In the genomic region with DNA sequence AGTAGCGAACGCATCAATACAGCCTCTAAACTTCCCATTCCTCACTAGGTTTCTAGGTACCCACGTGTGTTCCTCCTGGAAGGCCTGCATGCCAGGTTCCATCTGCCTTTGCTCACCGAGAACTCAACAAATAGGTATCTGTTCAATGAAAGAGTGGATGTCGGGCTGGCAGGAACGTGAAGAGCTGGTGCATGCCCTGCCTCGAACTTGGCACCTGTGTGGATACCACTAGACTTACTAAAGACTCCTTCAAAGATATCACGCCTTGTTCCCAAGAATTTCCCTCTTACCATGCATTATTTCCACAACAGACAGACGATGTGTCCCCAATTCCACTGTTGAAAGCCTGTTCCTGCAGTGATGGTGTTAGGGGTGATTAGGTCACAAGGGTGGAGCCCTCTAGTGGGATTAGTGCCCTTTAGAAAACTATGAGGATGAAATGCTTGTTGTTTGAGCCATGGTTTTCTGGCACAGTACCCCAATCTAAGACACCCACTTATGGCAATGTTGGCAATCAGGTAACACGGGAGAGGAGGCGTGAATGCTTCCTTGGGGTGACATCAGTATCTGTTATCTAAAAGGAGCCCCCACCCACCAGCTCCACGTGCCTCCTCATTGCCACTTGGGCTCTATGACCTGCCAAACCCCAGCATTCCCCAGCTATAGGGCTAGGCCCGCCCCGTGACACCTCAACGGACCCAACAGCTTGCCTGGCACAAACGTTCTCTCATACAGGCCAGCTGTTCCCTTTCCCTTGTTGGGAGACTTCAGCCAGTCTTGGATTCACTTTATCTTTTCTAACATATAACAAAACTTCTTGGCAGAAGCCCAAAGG, we compare ENCODE assay signal across 8 mouse cellular contexts. TPM values are rescaled to one million over a fixed set of nuclear protein-coding genes. Genes with fewer than 3 reads are reported as not detected.
DNase-seq lines count a peak whose midpoint lies in the region; ATAC-seq and TF ChIP-seq lines count a peak whose summit lies in the region.

No protein-coding gene starts in this region.

- peak overlapping the region; percentile 90 for H3K27ac ChIP-seq in kidney, embryonic 15.5 days
- no peak overlapping the region for H3K27ac ChIP-seq in cortical plate, adult 2 months (ENCODE audit: insufficient read depth, low read length)
- H3K27ac ChIP-seq in hindbrain, embryonic 15.5 days (replicated peaks): no peak overlapping the region
- no peak overlapping the region for H3K27ac ChIP-seq in midbrain, embryonic 15.5 days

- 67% methylated on average over 16 of the region's 16 CpGs for WGBS in kidney, embryonic 15.5 days
- WGBS in hindbrain, embryonic 15.5 days: 72% methylated on average over 16 of the region's 16 CpGs
- 76% methylated on average over 16 of the region's 16 CpGs for WGBS in midbrain, embryonic 15.5 days

- H3K4me2 ChIP-seq in kidney, embryonic 15.5 days: peak overlapping the region; percentile 88
- H3K4me2 ChIP-seq in hindbrain, embryonic 15.5 days: peak overlapping the region; percentile 79
- peak overlapping the region; percentile 86 for H3K4me2 ChIP-seq in midbrain, embryonic 15.5 days

- peak overlapping the region; percentile 80 for H3K4me3 ChIP-seq in kidney, embryonic 15.5 days (replicated peaks)
- H3K4me3 ChIP-seq in cortical plate, adult 2 months (ENCODE audit: insufficient read depth, low read length): peak overlapping the region; percentile 97
- H3K4me3 ChIP-seq in hindbrain, embryonic 15.5 days: peak overlapping the region; percentile 74
- H3K4me3 ChIP-seq in midbrain, embryonic 15.5 days: peak overlapping the region; percentile 81

- H3K27me3 ChIP-seq in kidney, embryonic 15.5 days: no peaks in the 10 kb centered on the region
- H3K27me3 ChIP-seq in hindbrain, embryonic 15.5 days: no peaks in the 10 kb centered on the region
- H3K27me3 ChIP-seq in midbrain, embryonic 15.5 days (replicated peaks): no peaks in the 10 kb centered on the region

- no peak for TF ChIP-seq POLR2A in cortical plate, adult 2 months (IDR thresholded peaks at IDR 0.05; ENCODE audit: extremely low read depth, insufficient read depth, low read length)

- H3K9ac ChIP-seq in kidney, embryonic 15.5 days: peak overlapping the region; percentile 90
- H3K9ac ChIP-seq in hindbrain, embryonic 15.5 days: peak overlapping the region; percentile 84
- peak overlapping the region; percentile 87 for H3K9ac ChIP-seq in midbrain, embryonic 15.5 days

- no peak for ATAC-seq in kidney, embryonic 15.5 days (replicated peaks; ENCODE audit: low FRiP score)
- ATAC-seq in hindbrain, embryonic 15.5 days (ENCODE audit: low FRiP score, low read depth): no peak
- no peak for ATAC-seq in midbrain, embryonic 15.5 days (replicated peaks)

- no peak for DNase-seq in kidney, adult 11 months
- DNase-seq in adrenal gland, postnatal 14 days: no peak
- DNase-seq in urinary bladder, postnatal 36 days (ENCODE audit: low spot score in 2 of 2): no peak
- no peak for DNase-seq in right cerebral cortex, adult 2 months (ENCODE audit: low spot score in 2 of 2)

- no peaks in the 10 kb centered on the region for H3K36me3 ChIP-seq in kidney, embryonic 15.5 days
- peaks cover 4% of the 10 kb centered on the region; the same call in 1 of the 2 replicates for H3K36me3 ChIP-seq in hindbrain, embryonic 15.5 days
- H3K36me3 ChIP-seq in midbrain, embryonic 15.5 days (replicated peaks): no peaks in the 10 kb centered on the region

- no peak for TF ChIP-seq CTCF in cortical plate, adult 2 months (IDR thresholded peaks at IDR 0.05; ENCODE audit: extremely low read depth, insufficient read depth, low read length)

- H3K4me1 ChIP-seq in kidney, embryonic 15.5 days: peaks cover 43% of the 10 kb centered on the region
- H3K4me1 ChIP-seq in cortical plate, adult 2 months (ENCODE audit: control insufficient read depth, insufficient read depth, low read length): peaks cover 15% of the 10 kb centered on the region
- peaks cover 52% of the 10 kb centered on the region for H3K4me1 ChIP-seq in hindbrain, embryonic 15.5 days (replicated peaks)
- peaks cover 57% of the 10 kb centered on the region for H3K4me1 ChIP-seq in midbrain, embryonic 15.5 days

- H3K9me3 ChIP-seq in kidney, embryonic 15.5 days (replicated peaks): no peaks in the 10 kb centered on the region
- H3K9me3 ChIP-seq in hindbrain, embryonic 15.5 days: no peaks in the 10 kb centered on the region
- H3K9me3 ChIP-seq in midbrain, embryonic 15.5 days: no peaks in the 10 kb centered on the region

RNA-seq across cellular contexts. Expression of a gene that starts 1.9 kb away (rescaled TPM):
- 18.4 and 18.5 TPM in 2 replicates for polyA plus RNA-seq in kidney, embryonic 15.5 days (2015; fragmentation: Nextera tagmentation; extraction: Ambion mirVana)
- 84.5 and 85.3 TPM in 2 replicates for polyA plus RNA-seq in cortical plate, adult 2 months (2012; rRNA removed)
- polyA plus RNA-seq in hindbrain, embryonic 15.5 days (2015; fragmentation: Nextera tagmentation; extraction: Ambion mirVana): 18.1 and 19.3 TPM in 2 replicates
- 17.1 and 17.8 TPM in 2 replicates for polyA plus RNA-seq in midbrain, embryonic 15.5 days (2015; fragmentation: Nextera tagmentation; extraction: Ambion mirVana)
- 16.7 and 17.4 TPM in 2 replicates for total RNA-seq in adrenal gland, postnatal 14 days (2021)

RNA-seq across cellular contexts. Expression of a gene that starts 4.2 kb away (rescaled TPM):
- 34.7 and 35.0 TPM in 2 replicates for polyA plus RNA-seq in kidney, embryonic 15.5 days (2015; fragmentation: Nextera tagmentation; extraction: Ambion mirVana)
- 46.2 and 49.3 TPM in 2 replicates for polyA plus RNA-seq in cortical plate, adult 2 months (2012; rRNA removed)
- polyA plus RNA-seq in hindbrain, embryonic 15.5 days (2015; fragmentation: Nextera tagmentation; extraction: Ambion mirVana): 66.2 and 70.2 TPM in 2 replicates
- polyA plus RNA-seq in midbrain, embryonic 15.5 days (2015; fragmentation: Nextera tagmentation; extraction: Ambion mirVana): 73.9 and 89.0 TPM in 2 replicates
- 37.0 and 42.8 TPM in 2 replicates for total RNA-seq in adrenal gland, postnatal 14 days (2021)
